Mouse (Mus musculus) myocyte (in vitro differentiated cells): ENCODE measurements around the gene Eef1akmt2. TPM values are rescaled to one million over a fixed set of nuclear protein-coding genes. Genes with fewer than 3 reads are reported as not detected.

Source experiments
- H3K27me3 ChIP-seq: one replicate; pipeline ENCODE4 v1.6.1; 2011; ENCODE audit not compliant: control insufficient read depth, insufficient read depth, insufficient read length
- H3K36me3 ChIP-seq: one replicate; pipeline ENCODE4 v1.6.1; 2011; ENCODE audit not compliant: control insufficient read depth, insufficient read depth
- H3K4me2 ChIP-seq: one replicate; pipeline ENCODE4 v1.6.1; 2011; ENCODE audit warnings: low read depth, control low read depth
- H3K4me3 ChIP-seq: one replicate; pipeline ENCODE4 v1.5.1; 2011; ENCODE audit warnings: mild to moderate bottlenecking, control low read depth, moderate library complexity
- H3K79me2 ChIP-seq: one replicate; pipeline ENCODE4 v1.6.1; 2011; ENCODE audit not compliant: control insufficient read depth, insufficient read depth
- H3ac ChIP-seq: one replicate; pipeline ENCODE4 v1.6.1; 2011; ENCODE audit not compliant: control insufficient read depth, insufficient read length
- CEBPB ChIP-seq: IDR thresholded peaks from 2 replicates; pipeline ENCODE4 v1.6.1; 2011; ENCODE audit warnings: mild to moderate bottlenecking, moderate library complexity; ENCODE audit not compliant: poor library complexity, insufficient read depth, severe bottlenecking
- E2F4 ChIP-seq: IDR thresholded peaks from one replicate; pipeline ENCODE4 v1.6.1; 2011; ENCODE audit warnings: mild to moderate bottlenecking, control low read depth, moderate library complexity; ENCODE audit not compliant: insufficient read depth
- MAX ChIP-seq: IDR thresholded peaks from one replicate; pipeline ENCODE4 v1.6.1; 2011; ENCODE audit warnings: low read depth, mild to moderate bottlenecking, control low read depth
- MYOD1 ChIP-seq, 3 experiments: IDR thresholded peaks; one replicate each; pipeline ENCODE4 v1.6.1; 2011; ENCODE audit warnings: control low read depth in 2 of 3, low read depth in 2 of 3, mild to moderate bottlenecking in 2 of 3, moderate library complexity in 1 of 3; ENCODE audit not compliant: insufficient read length in 2 of 3, control insufficient read depth in 1 of 3
- MYOG ChIP-seq, 3 experiments: IDR thresholded peaks; one replicate each; pipeline ENCODE4 v1.6.1; 2011; ENCODE audit warnings: control low read depth in 2 of 3, low read depth in 2 of 3, mild to moderate bottlenecking in 2 of 3; ENCODE audit not compliant: insufficient read length in 2 of 3, control insufficient read depth in 1 of 3, insufficient read depth in 1 of 3
- POLR2A ChIP-seq: IDR thresholded peaks from one replicate; pipeline ENCODE4 v1.6.1; 2011; ENCODE audit warnings: low read depth, mild to moderate bottlenecking, control low read depth, moderate library complexity; ENCODE audit not compliant: insufficient read length
- POLR2AphosphoS2 ChIP-seq: IDR thresholded peaks from one replicate; pipeline ENCODE4 v1.6.1; 2011; ENCODE audit warnings: low read depth, control low read depth; ENCODE audit not compliant: insufficient read length
- REST ChIP-seq: IDR thresholded peaks from one replicate; pipeline ENCODE4 v1.6.1; 2011; ENCODE audit warnings: mild to moderate bottlenecking, control low read depth, moderate library complexity; ENCODE audit not compliant: insufficient read depth, insufficient read length
- SRF ChIP-seq: IDR thresholded peaks from one replicate; pipeline ENCODE4 v1.6.1; 2011; ENCODE audit warnings: low read depth; ENCODE audit not compliant: control insufficient read depth, insufficient read length
- TCF12 ChIP-seq: IDR thresholded peaks from one replicate; pipeline ENCODE4 v1.6.1; 2011; ENCODE audit warnings: mild to moderate bottlenecking, control low read depth; ENCODE audit not compliant: poor library complexity, insufficient read depth, severe bottlenecking
- TCF3 ChIP-seq: IDR thresholded peaks from one replicate; pipeline ENCODE4 v1.6.1; 2011; ENCODE audit warnings: low read depth, control low read depth; ENCODE audit not compliant: insufficient read length
- USF1 ChIP-seq: IDR thresholded peaks from one replicate; pipeline ENCODE4 v1.6.1; 2011; ENCODE audit warnings: low read depth, mild to moderate bottlenecking, control low read depth, moderate library complexity
- polyA plus RNA-seq: library from polyadenylated mRNA; unstranded; fragments of >200 nt; fragmentation: generic; extraction: Trizol; gene quantifications from one replicate; pipeline ENCODE4 v1.2.1, GENCODE M21; 2012; ENCODE audit warnings: missing spikeins

Gene Eef1akmt2
- polyA plus RNA-seq, 1 experiment = 10.8 TPM

DNA sequence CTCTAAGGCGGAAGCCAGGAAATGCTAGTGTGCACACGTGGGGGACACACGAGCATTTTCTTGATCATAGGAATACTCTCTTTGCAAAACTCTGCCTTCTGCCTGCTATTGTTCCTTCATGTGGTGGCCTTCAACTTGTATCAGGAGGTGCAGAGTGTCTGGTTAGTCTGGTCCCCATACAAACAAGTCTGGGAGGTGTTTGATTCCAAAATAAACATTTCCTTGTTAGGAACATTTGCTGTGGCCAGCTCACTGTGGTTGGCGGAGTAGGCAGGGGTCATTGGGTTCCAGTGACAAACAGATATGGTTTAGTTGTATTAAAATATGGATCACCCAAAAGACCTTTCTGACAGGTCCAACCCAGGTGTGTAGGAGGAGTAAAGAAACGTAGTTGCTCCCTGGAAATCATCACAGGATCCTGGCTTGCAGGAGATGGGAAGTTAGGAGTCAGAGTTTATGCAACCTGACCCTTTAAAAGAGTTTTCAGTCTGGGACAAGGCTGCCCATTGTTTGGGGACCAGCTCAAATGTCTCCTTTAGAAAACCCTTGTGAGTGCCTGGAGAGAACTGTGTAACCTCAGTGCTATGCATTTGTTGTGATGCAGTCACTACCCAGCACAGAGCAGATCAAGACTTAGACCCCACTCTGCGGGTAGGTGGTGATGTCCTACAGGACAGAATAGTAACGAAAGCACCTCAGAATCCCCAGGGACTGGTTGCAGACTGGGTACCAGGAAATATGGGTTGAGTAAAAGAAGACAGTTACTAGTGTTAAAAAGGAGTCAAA is 34.7 kb upstream of the Eef1akmt2 start:
- no peak overlapping the region for H3ac ChIP-seq
- H3K27me3 ChIP-seq = no peaks in the 10 kb centered on the region
- no peak overlapping the region for H3K4me3 ChIP-seq
- peaks cover 16% of the 10 kb centered on the region for H3K36me3 ChIP-seq
- H3K4me2 ChIP-seq = no peak overlapping the region
- no peaks in the 10 kb centered on the region for H3K79me2 ChIP-seq
- no peak for TF ChIP-seq REST
- no peak for TF ChIP-seq TCF12
- no peak for TF ChIP-seq POLR2AphosphoS2
- TF ChIP-seq CEBPB = no peak
- TF ChIP-seq MYOD1 (IDR thresholded peaks at IDR 0.05; ENCODE audit: control insufficient read depth in 1 of 3, insufficient read length in 2 of 3, low read depth in 2 of 3) = no peak
- TF ChIP-seq MAX = no peak
- TF ChIP-seq POLR2A = no peak

DNA sequence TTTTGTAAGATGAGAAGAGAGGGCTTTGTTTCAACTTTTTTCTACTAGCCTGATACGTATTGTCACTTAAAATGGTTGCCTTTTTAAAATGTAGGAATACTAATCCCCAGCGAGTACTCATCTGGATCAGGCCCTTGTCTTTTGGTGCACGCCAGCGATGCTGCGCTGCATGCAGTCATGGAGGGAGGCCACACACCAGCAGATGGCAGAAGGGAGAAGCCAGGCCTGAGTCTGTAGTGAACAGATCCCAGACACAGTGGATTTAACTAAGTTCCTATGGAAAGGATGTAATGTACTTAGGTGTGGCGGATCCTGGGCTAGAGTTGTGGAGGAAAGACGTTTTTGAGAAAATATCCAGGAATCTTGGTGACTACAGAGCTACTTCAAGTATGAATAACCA is 31.6 kb upstream of the Eef1akmt2 start:
- peaks cover 26% of the 10 kb centered on the region for H3K36me3 ChIP-seq
- H3K4me3 ChIP-seq = no peak overlapping the region
- no peaks in the 10 kb centered on the region for H3K27me3 ChIP-seq
- no peak overlapping the region for H3K4me2 ChIP-seq
- H3K79me2 ChIP-seq = no peaks in the 10 kb centered on the region
- TF ChIP-seq MAX (no peak), USF1 (no peak), E2F4 (no peak), SRF (no peak), POLR2AphosphoS2 (no peak), REST (no peak), TCF3 (no peak), CEBPB (no peak), MYOG (IDR thresholded peaks at IDR 0.05; ENCODE audit: control insufficient read depth in 1 of 3, insufficient read depth in 1 of 3, insufficient read length in 2 of 3, low read depth in 2 of 3) (no peak), POLR2A (no peak), TCF12 (no peak), MYOD1 (IDR thresholded peaks at IDR 0.05; ENCODE audit: control insufficient read depth in 1 of 3, insufficient read length in 2 of 3, low read depth in 2 of 3) (no peak)
- no peak overlapping the region for H3ac ChIP-seq

DNA sequence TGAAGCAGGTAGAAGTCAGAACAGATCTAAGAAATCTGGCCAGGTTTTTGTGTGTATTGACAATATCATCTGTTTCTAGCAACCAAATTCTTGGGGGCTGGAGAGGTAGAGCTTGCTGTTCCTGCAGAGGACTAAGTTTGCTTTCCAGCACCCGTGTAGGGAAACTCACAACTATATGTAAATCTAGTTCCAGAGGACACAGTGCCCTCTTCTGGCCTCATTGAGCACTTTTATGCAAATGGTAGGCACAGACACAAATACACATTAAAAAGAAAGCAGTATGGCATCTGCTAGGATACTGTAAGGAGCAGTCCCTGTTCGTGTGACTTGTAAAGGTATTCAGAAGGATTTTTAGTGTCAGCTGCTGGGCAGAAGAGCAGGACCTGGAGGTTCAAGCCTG is 29.9 kb upstream of the Eef1akmt2 start:
- no peaks in the 10 kb centered on the region for H3K27me3 ChIP-seq
- H3K4me3 ChIP-seq = no peak overlapping the region
- TF ChIP-seq POLR2A (no peak), TCF3 (no peak), MAX (no peak)
- H3K4me2 ChIP-seq = no peak overlapping the region
- no peaks in the 10 kb centered on the region for H3K79me2 ChIP-seq
- H3ac ChIP-seq = no peak overlapping the region
- H3K36me3 ChIP-seq = peaks cover 41% of the 10 kb centered on the region

DNA sequence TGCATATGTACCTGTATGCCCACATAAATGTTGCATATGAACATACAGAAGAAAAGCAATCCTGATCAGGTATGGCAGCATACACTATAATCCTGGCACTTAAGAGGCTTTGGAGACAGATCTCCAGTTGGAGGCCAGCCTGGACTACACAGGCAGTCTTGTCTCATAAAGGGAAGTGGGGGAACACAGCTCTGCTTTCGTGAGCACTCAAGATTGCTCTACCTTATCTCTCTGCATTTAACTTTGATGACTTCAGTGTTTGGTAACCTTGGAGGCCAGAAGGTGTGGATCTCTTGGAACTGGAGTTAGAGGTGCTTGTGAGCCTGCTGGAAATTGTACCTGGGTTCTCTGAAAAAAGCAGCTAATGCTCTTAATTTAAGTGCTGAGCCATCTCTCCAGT is 27.8 kb upstream of the Eef1akmt2 start:
- H3K36me3 ChIP-seq = peaks cover 51% of the 10 kb centered on the region
- H3K4me2 ChIP-seq = no peak overlapping the region
- H3K4me3 ChIP-seq = no peak overlapping the region
- no peaks in the 10 kb centered on the region for H3K27me3 ChIP-seq
- TF ChIP-seq MAX (no peak), TCF12 (no peak), SRF (no peak), POLR2AphosphoS2 (no peak), CEBPB (no peak), POLR2A (no peak), MYOG (IDR thresholded peaks at IDR 0.05; ENCODE audit: control insufficient read depth in 1 of 3, insufficient read depth in 1 of 3, insufficient read length in 2 of 3, low read depth in 2 of 3) (no peak), E2F4 (no peak), REST (no peak), TCF3 (no peak), USF1 (no peak), MYOD1 (IDR thresholded peaks at IDR 0.05; ENCODE audit: control insufficient read depth in 1 of 3, insufficient read length in 2 of 3, low read depth in 2 of 3) (no peak)
- H3K79me2 ChIP-seq = no peaks in the 10 kb centered on the region
- no peak overlapping the region for H3ac ChIP-seq
